Mouse (Mus musculus) CD4-positive helper T cell, adult 2 months (primary cell): Measurements from ENCODE around the gene Nwd1.
A peak's percentile ranks its signal among the peaks of the same experiment; 100 is the strongest.

ENCODE experiments used
- DNase-seq: peaks from one replicate; pipeline ENCODE4 v3.0.0-alpha.2; 2012; ENCODE audit warnings: low read depth, missing footprints, low spot score

The Nwd1 gene

DNA sequence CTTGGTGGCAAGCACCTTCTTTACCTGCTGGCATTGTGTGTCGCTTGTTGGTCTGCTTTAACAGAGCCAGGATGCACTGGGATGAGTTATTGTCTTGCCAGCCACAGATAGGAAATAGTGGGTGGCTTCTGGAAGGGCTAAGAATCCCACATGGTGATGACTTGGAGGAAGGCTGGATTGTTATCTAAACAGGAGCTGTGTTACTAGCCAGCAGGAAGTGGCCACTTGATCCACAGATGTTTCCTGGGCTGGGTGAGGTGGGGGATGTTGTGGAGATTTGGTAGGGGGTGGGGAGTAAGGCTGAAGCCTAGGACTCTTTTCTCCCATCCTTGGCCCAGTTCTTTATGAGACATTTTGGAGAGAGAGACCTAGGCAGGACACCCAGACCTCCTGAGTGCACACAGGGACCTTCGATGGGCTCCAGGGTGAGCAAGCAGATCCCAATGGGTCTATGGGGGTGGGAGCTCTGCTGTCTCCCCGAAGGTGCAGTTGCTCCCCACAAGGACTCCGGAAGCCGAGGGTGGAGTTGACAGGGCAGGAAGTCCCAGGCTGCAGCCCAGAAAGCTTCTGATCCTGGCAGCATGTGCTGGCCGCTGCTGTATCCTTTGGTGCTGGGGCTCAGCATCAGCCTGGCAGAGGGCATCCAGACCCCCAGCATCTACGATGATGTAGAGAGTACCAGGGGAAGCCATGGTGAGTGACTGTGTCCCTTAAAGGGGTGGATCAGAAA is 115.0 kb downstream of the Nwd1 start, which contains the start of gene F2rl3:
Gene F2rl3 (plus strand): TSS at position 559 of the 730 bp plus-strand sequence.
- peak; percentile 55 for DNase-seq

GRCm38 (mm10) chr8:72762306-72762705 is 115.8 kb downstream of the Nwd1 start:
- DNase-seq = peak; percentile 35

DNA sequence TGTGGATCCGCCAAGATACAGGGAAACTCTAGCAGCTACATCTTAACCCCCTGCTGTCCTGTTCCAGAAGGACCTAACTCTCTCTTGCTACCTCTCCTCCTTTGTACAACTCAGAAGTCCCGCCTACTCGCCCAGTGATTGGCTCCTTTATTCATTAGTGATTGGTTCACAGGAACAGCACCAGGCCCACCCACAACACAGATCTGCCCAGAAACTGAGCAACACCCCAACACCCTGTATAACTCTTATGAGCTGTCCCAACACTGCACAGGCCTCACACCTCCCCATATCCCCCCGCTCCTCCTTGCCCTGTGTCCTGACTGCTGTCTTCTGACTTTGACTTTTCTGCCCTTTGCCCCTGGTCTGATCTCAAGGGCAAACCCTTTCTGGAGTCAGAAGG is 119.2 kb downstream of the Nwd1 start:
- no peak for DNase-seq

- DNase-seq = no peak
These were observed 120.3 kb downstream of the Nwd1 start for GRCm38 (mm10) chr8:72766777-72767176.
